Mouse (Mus musculus): Measurements from ENCODE around the gene Gm36176.

DNA sequence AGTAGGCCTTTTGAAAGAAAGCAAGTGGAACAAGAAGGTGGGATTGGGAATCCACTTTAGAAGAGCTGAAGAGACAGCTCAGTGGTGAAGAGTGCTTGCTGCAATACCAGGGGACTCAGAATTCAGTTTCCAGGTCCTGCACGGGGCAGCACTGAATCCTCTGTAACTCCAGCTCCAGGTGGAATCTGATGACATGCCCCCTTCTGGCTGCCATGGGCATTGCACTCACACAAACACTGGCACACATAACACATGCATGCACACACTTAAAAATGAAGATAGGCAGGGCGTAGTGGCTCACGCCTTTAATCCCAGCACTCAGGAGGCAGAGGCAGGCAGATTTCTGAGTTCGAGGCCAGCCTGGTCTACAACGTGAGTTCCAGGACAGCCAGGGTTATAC, 36.0 kb downstream of the Gm36176 start:
- TF ChIP-seq CTCF (IDR thresholded peaks at IDR 0.05) (peak; percentile 44), POLR2A (IDR thresholded peaks at IDR 0.05; ENCODE audit: insufficient read depth, low read depth, low read length) (no peak)

Data from heart, adult 2 months (tissue).